Mouse (Mus musculus) erythroblast, embryonic 14.5 days (primary cell): ENCODE measurements around the gene Slc6a19. TPM values are rescaled to one million over a fixed set of nuclear protein-coding genes. Genes with fewer than 3 reads are reported as not detected.

Experiments
- H3K27me3 ChIP-seq: 2 replicates; pipeline ENCODE4 v1.6.1; 2012; ENCODE audit warnings: inconsistent platforms; ENCODE audit not compliant: control insufficient read depth
- H3K36me3 ChIP-seq: 2 replicates; pipeline ENCODE4 v1.6.1; 2012; ENCODE audit warnings: mild to moderate bottlenecking, inconsistent platforms; ENCODE audit not compliant: control insufficient read depth
- H3K4me1 ChIP-seq: 2 replicates; pipeline ENCODE4 v1.6.1; 2012; ENCODE audit warnings: inconsistent platforms; ENCODE audit not compliant: control insufficient read depth
- H3K4me3 ChIP-seq: replicated peaks from 2 replicates; pipeline ENCODE3; 2012; ENCODE audit warnings: moderate library complexity, mild to moderate bottlenecking, inconsistent platforms
- H3K9me3 ChIP-seq: 2 replicates; pipeline ENCODE4 v1.6.1; 2012; ENCODE audit warnings: low read length, inconsistent platforms, mixed read lengths; ENCODE audit not compliant: control insufficient read depth
- GATA1 ChIP-seq: IDR thresholded peaks from 2 replicates; pipeline ENCODE4 v1.6.1; 2012; ENCODE audit warnings: low read length, inconsistent platforms, mixed read lengths
- TAL1 ChIP-seq: IDR thresholded peaks from 3 replicates; pipeline ENCODE4 v1.6.1; 2012; ENCODE audit warnings: low read length, inconsistent platforms, mixed read lengths
- polyA plus RNA-seq: library from polyadenylated mRNA; stranded (reverse); fragments of >175 nt; gene quantifications from 2 replicates; pipeline ENCODE4 v1.2.3, GENCODE M21; 2012

The Slc6a19 gene
- polyA plus RNA-seq, 1 experiment, result not detected

- no peaks in the 10 kb centered on the region for H3K9me3 ChIP-seq
- no peaks in the 10 kb centered on the region for H3K36me3 ChIP-seq
- no peaks in the 10 kb centered on the region for H3K4me1 ChIP-seq
- H3K4me3 ChIP-seq, result no peak overlapping the region
- H3K27me3 ChIP-seq, result no peaks in the 10 kb centered on the region
- TF ChIP-seq GATA1, result no peak
- TF ChIP-seq TAL1, result no peak
Measured at GRCm38 (mm10) chr13:73701161-73701883, 3.3 kb downstream of the Slc6a19 start.

- no peaks in the 10 kb centered on the region for H3K4me1 ChIP-seq
- H3K9me3 ChIP-seq, result no peaks in the 10 kb centered on the region
- no peak overlapping the region for H3K4me3 ChIP-seq
- TF ChIP-seq GATA1, result no peak
- TF ChIP-seq TAL1, result no peak
- no peaks in the 10 kb centered on the region for H3K36me3 ChIP-seq
- H3K27me3 ChIP-seq, result no peaks in the 10 kb centered on the region
Measured at GRCm38 (mm10) chr13:73700554-73700953, 4.1 kb downstream of the Slc6a19 start.

- no peak for TF ChIP-seq TAL1
- TF ChIP-seq GATA1, result no peak
- H3K27me3 ChIP-seq, result no peaks in the 10 kb centered on the region
- H3K4me3 ChIP-seq, result no peak overlapping the region
- H3K36me3 ChIP-seq, result no peaks in the 10 kb centered on the region
- H3K4me1 ChIP-seq, result no peaks in the 10 kb centered on the region
- no peaks in the 10 kb centered on the region for H3K9me3 ChIP-seq
Measured at GRCm38 (mm10) chr13:73699714-73700113, 5.0 kb downstream of the Slc6a19 start.

GRCm38 (mm10) chr13:73696529-73696928 lies 8.1 kb downstream of the Slc6a19 start:
- Histone ChIP-seq H3K4me3 (no peak overlapping the region), H3K9me3 (no peaks in the 10 kb centered on the region), H3K36me3 (no peaks in the 10 kb centered on the region), H3K27me3 (no peaks in the 10 kb centered on the region), H3K4me1 (no peaks in the 10 kb centered on the region)
- TF ChIP-seq GATA1 (no peak), TAL1 (no peak)

- no peaks in the 10 kb centered on the region for H3K9me3 ChIP-seq
- H3K4me1 ChIP-seq, result no peaks in the 10 kb centered on the region
- no peaks in the 10 kb centered on the region for H3K36me3 ChIP-seq
- H3K4me3 ChIP-seq, result no peak overlapping the region
- no peak for TF ChIP-seq TAL1
- no peak for TF ChIP-seq GATA1
- no peaks in the 10 kb centered on the region for H3K27me3 ChIP-seq
Measured at GRCm38 (mm10) chr13:73694972-73695371, 9.7 kb downstream of the Slc6a19 start.

- no peaks in the 10 kb centered on the region for H3K27me3 ChIP-seq
- H3K36me3 ChIP-seq, result no peaks in the 10 kb centered on the region
- TF ChIP-seq GATA1 (no peak), TAL1 (no peak)
- H3K9me3 ChIP-seq, result no peaks in the 10 kb centered on the region
- no peak overlapping the region for H3K4me3 ChIP-seq
- no peaks in the 10 kb centered on the region for H3K4me1 ChIP-seq
Measured at GRCm38 (mm10) chr13:73693333-73693732, 11.3 kb downstream of the Slc6a19 start.

GRCm38 (mm10) chr13:73692249-73692868 lies 12.3 kb downstream of the Slc6a19 start:
- H3K4me1 ChIP-seq, result no peaks in the 10 kb centered on the region
- no peaks in the 10 kb centered on the region for H3K36me3 ChIP-seq
- H3K9me3 ChIP-seq, result no peaks in the 10 kb centered on the region
- TF ChIP-seq TAL1 (no peak), GATA1 (no peak)
- no peaks in the 10 kb centered on the region for H3K27me3 ChIP-seq
- no peak overlapping the region for H3K4me3 ChIP-seq

- H3K9me3 ChIP-seq, result no peaks in the 10 kb centered on the region
- TF ChIP-seq GATA1 (no peak), TAL1 (no peak)
- H3K4me1 ChIP-seq, result no peaks in the 10 kb centered on the region
- H3K36me3 ChIP-seq, result no peaks in the 10 kb centered on the region
- no peaks in the 10 kb centered on the region for H3K27me3 ChIP-seq
- H3K4me3 ChIP-seq, result no peak overlapping the region
Measured at GRCm38 (mm10) chr13:73688934-73689333, 15.7 kb downstream of the Slc6a19 start.

- no peaks in the 10 kb centered on the region for H3K36me3 ChIP-seq
- H3K27me3 ChIP-seq, result no peaks in the 10 kb centered on the region
- TF ChIP-seq TAL1, result no peak
- no peak for TF ChIP-seq GATA1
- H3K4me3 ChIP-seq, result no peak overlapping the region
- H3K9me3 ChIP-seq, result no peaks in the 10 kb centered on the region
- no peaks in the 10 kb centered on the region for H3K4me1 ChIP-seq
Measured at GRCm38 (mm10) chr13:73687601-73688000, 17.1 kb downstream of the Slc6a19 start.
